ENCODE assay signal across 10 mouse cellular contexts in the genomic region with DNA sequence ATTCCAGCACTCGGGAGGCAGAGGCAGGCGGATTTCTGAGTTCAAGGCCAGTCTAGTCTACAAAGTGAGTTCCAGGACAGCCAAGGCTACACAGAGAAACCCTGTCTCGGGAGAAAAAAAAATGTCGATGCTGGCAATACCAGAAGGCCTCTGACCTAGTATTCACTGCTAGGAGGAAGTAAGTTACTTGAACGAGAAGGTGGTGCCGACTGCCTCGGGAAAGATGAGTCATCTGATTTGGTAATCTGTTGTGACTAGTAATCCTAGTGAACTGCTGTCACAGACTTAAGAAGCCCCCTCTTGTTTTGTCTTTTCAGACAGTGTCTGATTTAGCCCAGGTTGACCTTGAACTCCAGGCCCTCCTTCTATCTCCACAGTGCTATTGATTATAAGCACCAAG. TPM values are rescaled to one million over a fixed set of nuclear protein-coding genes. Genes with fewer than 3 reads are reported as not detected.
DNase-seq lines count a peak whose midpoint lies in the region; ATAC-seq lines count a peak whose summit lies in the region.
"Had no signal": no experiment of that assay in that cellular context is flagged by ENCODE, and none has a peak within 500 bp of the region (broad histone marks: within the 10 kb centered on the region; RNA-seq: fewer than 3 reads in every experiment).

No protein-coding gene starts in this region.

- H3K36me3 ChIP-seq in heart, embryonic 11.5 days (ENCODE audit: control insufficient read depth, insufficient read depth, low read length), result peaks cover 10% of the 10 kb centered on the region; the same call in 1 of the 2 replicates
- H3K36me3 ChIP-seq in embryonic facial prominence, embryonic 10.5 days (replicated peaks), result peaks cover 65% of the 10 kb centered on the region
- peaks cover 13% of the 10 kb centered on the region; the same call in 1 of the 2 replicates for H3K36me3 ChIP-seq in liver, embryonic 16.5 days (ENCODE audit: control insufficient read depth, insufficient read depth)

- no peaks in the 10 kb centered on the region for H3K9me3 ChIP-seq in heart, embryonic 11.5 days (replicated peaks; ENCODE audit: control insufficient read depth, low read length)
- no peaks in the 10 kb centered on the region for H3K9me3 ChIP-seq in embryonic facial prominence, embryonic 10.5 days
- H3K9me3 ChIP-seq in liver, embryonic 16.5 days (replicated peaks; ENCODE audit: control insufficient read depth, low read length), result no peaks in the 10 kb centered on the region
- H3K9me3 ChIP-seq: embryonic facial prominence, embryonic 15.5 days had no signal

- ATAC-seq in heart, embryonic 11.5 days (replicated peaks; ENCODE audit: insufficient number of reproducible peaks, low FRiP score, low TSS enrichment), result no peak
- ATAC-seq in liver, embryonic 16.5 days (ENCODE audit: low read depth), result no peak

- WGBS in heart, embryonic 11.5 days (ENCODE audit: insufficient replicate concordance), result 80% methylated on average over 7 of the region's 7 CpGs
- WGBS in embryonic facial prominence, embryonic 10.5 days, result 92% methylated on average over 7 of the region's 7 CpGs
- WGBS in liver, embryonic 16.5 days (ENCODE audit: insufficient replicate concordance), result 49% methylated on average over 7 of the region's 7 CpGs

- H3K27me3 ChIP-seq in heart, embryonic 11.5 days (ENCODE audit: control insufficient read depth, insufficient read depth, low read length), result no peaks in the 10 kb centered on the region
- no peaks in the 10 kb centered on the region for H3K27me3 ChIP-seq in embryonic facial prominence, embryonic 10.5 days (replicated peaks; ENCODE audit: low read depth, poor library complexity, severe bottlenecking)
- no peaks in the 10 kb centered on the region for H3K27me3 ChIP-seq in liver, embryonic 16.5 days (ENCODE audit: control insufficient read depth, insufficient read depth, low read depth, low read length)
- H3K27me3 ChIP-seq: embryonic facial prominence, embryonic 15.5 days had no signal

- no peak overlapping the region for H3K27ac ChIP-seq in heart, embryonic 11.5 days (ENCODE audit: low read depth, low read length)
- H3K27ac ChIP-seq in embryonic facial prominence, embryonic 10.5 days (replicated peaks), result no peak overlapping the region
- H3K27ac ChIP-seq in liver, embryonic 16.5 days (ENCODE audit: low read length), result peak overlapping the region; percentile 40
- H3K27ac ChIP-seq: embryonic facial prominence, embryonic 15.5 days had no signal

- DNase-seq in heart, adult 11 months, result peak; percentile 87
- DNase-seq in 3T3-L1 (ENCODE audit: low read depth, low spot score), result peak; percentile 74
- no peak for DNase-seq in embryonic facial prominence, embryonic 10.5 days (ENCODE audit: low spot score)
- DNase-seq in gastrocnemius, postnatal 25 days, result no peak
- no peak for DNase-seq in spleen, postnatal 14 days (ENCODE audit: low spot score in 2 of 2)
- no peak for DNase-seq in cerebellum, postnatal 25 days
- DNase-seq: thymus, postnatal 14 days had no signal

- no peaks in the 10 kb centered on the region for H3K4me1 ChIP-seq in heart, embryonic 11.5 days (ENCODE audit: control insufficient read depth, insufficient read depth, low read length)
- peaks cover 15% of the 10 kb centered on the region for H3K4me1 ChIP-seq in embryonic facial prominence, embryonic 10.5 days
- H3K4me1 ChIP-seq in liver, embryonic 16.5 days (ENCODE audit: control insufficient read depth, low read depth, low read length), result peaks cover 21% of the 10 kb centered on the region

- no peak overlapping the region for H3K4me3 ChIP-seq in heart, embryonic 11.5 days (ENCODE audit: low read depth, low read length)
- H3K4me3 ChIP-seq in embryonic facial prominence, embryonic 10.5 days, result peak overlapping the region; percentile 79; the same call in 1 of the 2 replicates
- no peak overlapping the region for H3K4me3 ChIP-seq in liver, embryonic 16.5 days (ENCODE audit: low read depth, low read length)

- no peak overlapping the region for H3K9ac ChIP-seq in heart, embryonic 11.5 days (ENCODE audit: low read depth, low read length)
- H3K9ac ChIP-seq in liver, embryonic 16.5 days (ENCODE audit: low read depth, low read length), result no peak overlapping the region

- no peak overlapping the region for H3K4me2 ChIP-seq in heart, embryonic 11.5 days
- no peak overlapping the region for H3K4me2 ChIP-seq in liver, embryonic 16.5 days (ENCODE audit: low read depth, low read length)

RNA-seq across cellular contexts. Expression of a gene that starts 1.5 kb away (rescaled TPM):
- 66.6 and 80.5 TPM in 2 replicates for polyA plus RNA-seq in heart, embryonic 11.5 days (2014; fragmentation: Nextera tagmentation; extraction: Ambion mirVana)
- polyA plus RNA-seq in embryonic facial prominence, embryonic 10.5 days (2016; fragmentation: Nextera tagmentation; extraction: Ambion mirVana), result 125 and 137 TPM in 2 replicates
- 27.6 and 32.4 TPM in 2 replicates for polyA plus RNA-seq in liver, embryonic 16.5 days (2015; fragmentation: Nextera tagmentation; extraction: Ambion mirVana)
- 10 to 100 TPM; 24.2 to 29.1 TPM for total RNA-seq in gastrocnemius, postnatal 25 days (2021)

RNA-seq across cellular contexts. Expression of a gene that starts 8.4 kb away (rescaled TPM):
- polyA plus RNA-seq in heart, embryonic 11.5 days (2014; fragmentation: Nextera tagmentation; extraction: Ambion mirVana), result 8.3 TPM in 2 replicates
- polyA plus RNA-seq in embryonic facial prominence, embryonic 10.5 days (2016; fragmentation: Nextera tagmentation; extraction: Ambion mirVana), result 15.9 and 17.8 TPM in 2 replicates
- polyA plus RNA-seq in liver, embryonic 16.5 days (2015; fragmentation: Nextera tagmentation; extraction: Ambion mirVana), result 2.0 and 4.5 TPM in 2 replicates
- 1 to 10 TPM; 1.1 to 1.9 TPM for total RNA-seq in gastrocnemius, postnatal 25 days (2021)

RNA-seq across cellular contexts. Expression of a gene that starts 26.7 kb away (rescaled TPM):
- polyA plus RNA-seq in heart, embryonic 11.5 days (2014; fragmentation: Nextera tagmentation; extraction: Ambion mirVana), result 0.27 TPM in 1 of 2 replicates, not detected in the other
- 0.10 and 0.21 TPM in 2 replicates for polyA plus RNA-seq in embryonic facial prominence, embryonic 10.5 days (2016; fragmentation: Nextera tagmentation; extraction: Ambion mirVana)
- 1.4 and 1.5 TPM in 2 replicates for polyA plus RNA-seq in liver, embryonic 16.5 days (2015; fragmentation: Nextera tagmentation; extraction: Ambion mirVana)
- total RNA-seq in gastrocnemius, postnatal 25 days (2021), result not detected

RNA-seq across cellular contexts. Expression of a gene that starts 32.1 kb away (rescaled TPM):
- 7.1 and 9.9 TPM in 2 replicates for polyA plus RNA-seq in heart, embryonic 11.5 days (2014; fragmentation: Nextera tagmentation; extraction: Ambion mirVana)
- 9.4 and 11.0 TPM in 2 replicates for polyA plus RNA-seq in embryonic facial prominence, embryonic 10.5 days (2016; fragmentation: Nextera tagmentation; extraction: Ambion mirVana)
- polyA plus RNA-seq in liver, embryonic 16.5 days (2015; fragmentation: Nextera tagmentation; extraction: Ambion mirVana), result 3.5 and 3.6 TPM in 2 replicates
- 10 to 100 TPM; 18.5 to 19.3 TPM for total RNA-seq in gastrocnemius, postnatal 25 days (2021)

RNA-seq across cellular contexts. Expression of a gene that starts 44.6 kb away (rescaled TPM):
- 0.41 TPM in 1 of 2 replicates, not detected in the other for polyA plus RNA-seq in heart, embryonic 11.5 days (2014; fragmentation: Nextera tagmentation; extraction: Ambion mirVana)
- 0.82 and 1.1 TPM in 2 replicates for polyA plus RNA-seq in embryonic facial prominence, embryonic 10.5 days (2016; fragmentation: Nextera tagmentation; extraction: Ambion mirVana)
- 0.05 and 0.11 TPM in 2 replicates for polyA plus RNA-seq in liver, embryonic 16.5 days (2015; fragmentation: Nextera tagmentation; extraction: Ambion mirVana)
- not detected for total RNA-seq in gastrocnemius, postnatal 25 days (2021)

Comparison
In these comparisons a context has a peak if more than half of its experiments do, and no peak if none do; other contexts are left out.
1. DNase-seq: peak in heart, adult 11 months (single experiment) and 3T3-L1 (single experiment); none in embryonic facial prominence, embryonic 10.5 days (single experiment), gastrocnemius, postnatal 25 days (single experiment), spleen, postnatal 14 days (0 of 2) and cerebellum, postnatal 25 days (0 of 2).